ENCODE assay signal across 8 mouse cellular contexts in the genomic region with DNA sequence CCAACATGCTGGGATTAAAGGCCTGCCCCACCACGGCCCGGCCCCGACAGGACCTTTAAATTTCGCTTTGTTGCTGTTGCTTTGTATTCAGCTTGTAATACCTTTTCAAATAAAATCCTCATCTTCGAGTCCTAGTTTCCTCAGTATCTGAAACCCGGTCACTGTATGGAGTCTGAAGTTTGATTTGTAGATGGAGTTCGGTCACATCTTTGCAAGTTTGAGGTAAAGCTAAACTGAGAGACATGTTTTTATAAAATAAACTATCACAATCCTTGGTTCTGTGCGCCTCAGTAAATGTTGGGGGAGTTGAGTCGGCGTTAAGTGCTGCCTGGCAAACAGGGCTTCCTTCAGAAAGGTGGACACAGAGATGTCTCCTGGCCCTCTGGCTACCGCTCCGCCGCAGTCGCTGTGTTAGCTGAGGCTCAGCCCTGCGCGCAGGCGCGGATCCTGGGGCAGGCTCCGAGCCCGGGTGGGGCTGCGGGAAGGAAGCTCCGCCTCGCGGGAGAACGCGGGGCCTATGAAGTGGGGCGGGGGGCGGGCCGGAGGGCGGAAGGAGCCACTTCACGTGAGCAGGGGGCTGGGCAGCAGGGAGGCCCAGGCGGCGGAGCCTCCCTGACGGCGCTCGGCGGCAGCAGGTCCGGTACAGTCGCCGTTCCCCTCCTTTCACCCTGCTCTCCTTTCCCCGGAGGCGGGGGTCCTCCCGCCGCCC. TPM values are rescaled to one million over a fixed set of nuclear protein-coding genes. Genes with fewer than 3 reads are reported as not detected.
A peak's percentile ranks its signal among the peaks of the same experiment; 100 is the strongest.
DNase-seq lines count a peak whose midpoint lies in the region; ATAC-seq and TF ChIP-seq lines count a peak whose summit lies in the region.

No protein-coding gene starts in this region.

- intact Hi-C loops in left cerebral cortex, adult 2 months (cut with DNase I): loop anchor here (1.0 kb wide), 1 partner anchor 9 kb away; the partner anchor contains the start of genes Rabgap1, Zbtb26 and Zbtb6

- ATAC-seq in hindbrain, postnatal 0 days: peak; percentile 98
- ATAC-seq in megakaryocyte, adult 5-6 weeks (ENCODE audit: poor library complexity, severe bottlenecking): peak; percentile 99

- peak overlapping the region; percentile 91 for H3K27ac ChIP-seq in hindbrain, postnatal 0 days
- peak overlapping the region; percentile 96 for H3K27ac ChIP-seq in left cerebral cortex, adult 2 months

- H3K4me3 ChIP-seq in hindbrain, postnatal 0 days (ENCODE audit: low read length): peak overlapping the region; percentile 93
- H3K4me3 ChIP-seq in left cerebral cortex, adult 2 months: peak overlapping the region; percentile 97

- no peak for TF ChIP-seq CTCF in hindbrain, postnatal 0 days (IDR thresholded peaks at IDR 0.05; ENCODE audit: low read depth)
- TF ChIP-seq CTCF in left cerebral cortex, adult 2 months (IDR thresholded peaks at IDR 0.05): no peak

- WGBS in hindbrain, postnatal 0 days: 8% methylated on average over 41 of the region's 44 CpGs

- H3K9me3 ChIP-seq in hindbrain, postnatal 0 days (ENCODE audit: low read length): no peaks in the 10 kb centered on the region

- peak; percentile 94 for DNase-seq in T-cell, adult 2 months (ENCODE audit: low spot score)
- peak; percentile 90 to 95 for DNase-seq in cerebellum, postnatal 36 days
- peak; percentile 93 for DNase-seq in gastrocnemius, adult 18-20 months (ENCODE audit: low spot score)
- DNase-seq in hindbrain, postnatal 0 days (ENCODE audit: low spot score): peak; percentile 98
- DNase-seq in left cerebral cortex, adult 2 months (ENCODE audit: extremely low spot score in 1 of 2, low spot score in 2 of 2): peak; percentile 92 to 93
- peak; percentile 89 to 93 for DNase-seq in right cerebral cortex, adult 2 months (ENCODE audit: low spot score in 2 of 2)
- DNase-seq in urinary bladder, postnatal 14 days (ENCODE audit: low spot score): peak; percentile 95

- peaks cover 3% of the 10 kb centered on the region; the same call in 1 of the 2 replicates for H3K4me1 ChIP-seq in hindbrain, postnatal 0 days (ENCODE audit: insufficient read depth, low read length)

- no peaks in the 10 kb centered on the region for H3K36me3 ChIP-seq in hindbrain, postnatal 0 days (ENCODE audit: insufficient read depth, low read length)

- peak overlapping the region; percentile 94 for H3K9ac ChIP-seq in hindbrain, postnatal 0 days (replicated peaks; ENCODE audit: low read length)

- H3K27me3 ChIP-seq in hindbrain, postnatal 0 days (ENCODE audit: insufficient read depth, low read length): no peaks in the 10 kb centered on the region

- peak overlapping the region; percentile 66 for H3K4me2 ChIP-seq in hindbrain, postnatal 0 days (ENCODE audit: low read depth, low read length)

RNA-seq across cellular contexts. Expression of gene Rabgap1, which starts 8.7 kb away (rescaled TPM):
- total RNA-seq in gastrocnemius, adult 18-20 months (2021): 10 to 100 TPM; 30.5 to 32.3 TPM
- total RNA-seq in hindbrain, postnatal 0 days (2014; rRNA removed): 55.2 and 60.8 TPM in 2 replicates
- polyA plus RNA-seq in hindbrain, postnatal 0 days (2015; fragmentation: Nextera tagmentation; extraction: Ambion mirVana): 46.9 and 51.0 TPM in 2 replicates
- 10 to 100 TPM; 89.1 to 92.2 TPM for total RNA-seq in left cerebral cortex, adult 2 months (2021)
- 21.6 and 28.3 TPM in 2 replicates for total RNA-seq in megakaryocyte, adult 5-6 weeks (2015)
- total RNA-seq in megakaryocyte, adult 5-6 weeks (2017): 29.9 and 37.6 TPM in 2 replicates

RNA-seq across cellular contexts. Expression of gene Zbtb6, which starts 8.8 kb away (rescaled TPM):
- 1 to 10 TPM; 2.9 to 3.4 TPM for total RNA-seq in gastrocnemius, adult 18-20 months (2021)
- 23.5 and 24.5 TPM in 2 replicates for total RNA-seq in hindbrain, postnatal 0 days (2014; rRNA removed)
- 6.6 and 7.7 TPM in 2 replicates for polyA plus RNA-seq in hindbrain, postnatal 0 days (2015; fragmentation: Nextera tagmentation; extraction: Ambion mirVana)
- 10 to 100 TPM; 13.5 to 13.8 TPM for total RNA-seq in left cerebral cortex, adult 2 months (2021)
- 16.2 and 18.4 TPM in 2 replicates for total RNA-seq in megakaryocyte, adult 5-6 weeks (2015)
- 23.1 and 24.8 TPM in 2 replicates for total RNA-seq in megakaryocyte, adult 5-6 weeks (2017)

RNA-seq across cellular contexts. Expression of gene Zbtb26, which starts 8.9 kb away (rescaled TPM):
- 1 to 10 TPM; 3.1 to 4.1 TPM for total RNA-seq in gastrocnemius, adult 18-20 months (2021)
- 9.8 and 13.4 TPM in 2 replicates for total RNA-seq in hindbrain, postnatal 0 days (2014; rRNA removed)
- 2.0 and 2.4 TPM in 2 replicates for polyA plus RNA-seq in hindbrain, postnatal 0 days (2015; fragmentation: Nextera tagmentation; extraction: Ambion mirVana)
- total RNA-seq in left cerebral cortex, adult 2 months (2021): 10 to 100 TPM in 1 of 2 experiments, 1 to 10 TPM in 1; 9.2 to 11.4 TPM
- 6.2 and 6.4 TPM in 2 replicates for total RNA-seq in megakaryocyte, adult 5-6 weeks (2015)
- total RNA-seq in megakaryocyte, adult 5-6 weeks (2017): 5.9 and 6.3 TPM in 2 replicates

RNA-seq across cellular contexts. Expression of gene Rc3h2, which starts 29.1 kb away (rescaled TPM):
- total RNA-seq in gastrocnemius, adult 18-20 months (2021): 10 to 100 TPM; 39.0 to 46.2 TPM
- 43.0 and 47.9 TPM in 2 replicates for total RNA-seq in hindbrain, postnatal 0 days (2014; rRNA removed)
- polyA plus RNA-seq in hindbrain, postnatal 0 days (2015; fragmentation: Nextera tagmentation; extraction: Ambion mirVana): 10.7 and 11.3 TPM in 2 replicates
- total RNA-seq in left cerebral cortex, adult 2 months (2021): 10 to 100 TPM; 81.4 to 81.6 TPM
- 30.6 and 31.1 TPM in 2 replicates for total RNA-seq in megakaryocyte, adult 5-6 weeks (2015)
- 37.3 and 42.5 TPM in 2 replicates for total RNA-seq in megakaryocyte, adult 5-6 weeks (2017)

Comparison
In these comparisons a context has a peak if more than half of its experiments do, and no peak if none do; other contexts are left out.
1. Peak in every context shown above with its lines: DNase-seq, ATAC-seq, H3K4me3 ChIP-seq and H3K27ac ChIP-seq.